26 mouse cellular contexts compared by ENCODE assay signal in genomic region chr10:33198257-33198656, GRCm38 (mm10).
DNase-seq lines count a peak whose midpoint lies in the region; TF ChIP-seq lines count a peak whose summit lies in the region.
"Had no signal": no experiment of that assay in that cellular context is flagged by ENCODE, and none has a peak within 500 bp of the region (broad histone marks: within the 10 kb centered on the region; RNA-seq: fewer than 3 reads in every experiment).

No protein-coding gene starts in this region.

- intact Hi-C loops in gastrocnemius, adult 2 months (cut with DNase I): no loop called here
- intact Hi-C loops in left cerebral cortex, postnatal 25 days (cut with DNase I): no loop called here

- no peak overlapping the region for H3K27ac ChIP-seq in gastrocnemius, adult 2 months
- no peak overlapping the region for H3K27ac ChIP-seq in layer of hippocampus, adult 2 months
- H3K27ac ChIP-seq in ES-E14 (ENCODE audit: insufficient read depth, low read depth, low read length, poor library complexity, severe bottlenecking): no peak overlapping the region
- H3K27ac ChIP-seq: embryonic facial prominence, embryonic 10.5 days; embryonic facial prominence, embryonic 13.5 days; forebrain, embryonic 12.5 days; forebrain, embryonic 15.5 days; heart, embryonic 15.5 days; hindbrain, embryonic 14.5 days; hindbrain, postnatal 0 days had no signal

- H3K4me1 ChIP-seq in ES-E14 (ENCODE audit: control insufficient read depth in 2 of 2, insufficient read depth in 2 of 2, low read length in 2 of 2, poor library complexity in 1 of 2): no peaks in the 10 kb centered on the region
- H3K4me1 ChIP-seq: embryonic facial prominence, embryonic 10.5 days; embryonic facial prominence, embryonic 13.5 days; forebrain, embryonic 15.5 days; heart, embryonic 12.5 days; heart, embryonic 15.5 days had no signal

- H3K4me3 ChIP-seq in gastrocnemius, adult 2 months: no peak overlapping the region
- H3K4me3 ChIP-seq in layer of hippocampus, adult 2 months: no peak overlapping the region
- H3K4me3 ChIP-seq in ES-E14 (ENCODE audit: insufficient read depth in 1 of 2, low read depth in 1 of 2, low read length in 2 of 2, poor library complexity in 1 of 2, severe bottlenecking in 1 of 2): no peak overlapping the region
- H3K4me3 ChIP-seq: embryonic facial prominence, embryonic 10.5 days; embryonic facial prominence, embryonic 13.5 days; erythroblast, embryonic 14.5 days; forebrain, embryonic 12.5 days; forebrain, embryonic 15.5 days; heart, embryonic 12.5 days; heart, embryonic 15.5 days had no signal

- peak; percentile 30; the same call in 1 of the 2 replicates for TF ChIP-seq CTCF in gastrocnemius, adult 2 months (IDR thresholded peaks at IDR 0.05)
- peak; percentile 12; the same call in 1 of the 2 replicates for TF ChIP-seq CTCF in layer of hippocampus, adult 2 months (conservative IDR thresholded peaks at IDR 0.05)

- in situ Hi-C loops in ES-E14 (cut with MboI; ENCODE audit: low sequenced_read_pairs in 2 of 2, unreplicated experiment in 2 of 2): no loop called here

- no peaks in the 10 kb centered on the region for H3K9me3 ChIP-seq in ES-E14 (ENCODE audit: control insufficient read depth, insufficient read depth, low read depth, low read length)
- H3K9me3 ChIP-seq: embryonic facial prominence, embryonic 10.5 days; embryonic facial prominence, embryonic 13.5 days; forebrain, embryonic 12.5 days; forebrain, embryonic 15.5 days; heart, embryonic 12.5 days; heart, embryonic 15.5 days had no signal

- no peak overlapping the region for H3K9ac ChIP-seq in ES-E14 (ENCODE audit: insufficient read depth, low read depth, low read length, poor library complexity, severe bottlenecking)
- H3K9ac ChIP-seq: embryonic facial prominence, embryonic 13.5 days; forebrain, embryonic 12.5 days; forebrain, embryonic 15.5 days; heart, embryonic 12.5 days; heart, embryonic 15.5 days; hindbrain, embryonic 14.5 days had no signal

- DNase-seq in gastrocnemius, adult 2 months: no peak
- DNase-seq in gastrocnemius, adult 8-10 months (ENCODE audit: low spot score in 2 of 2): no peak
- DNase-seq in layer of hippocampus, adult 2 months (ENCODE audit: low spot score in 2 of 2): no peak
- DNase-seq in layer of hippocampus, postnatal 10 days (ENCODE audit: low spot score in 2 of 2): no peak
- peak; percentile 7 for DNase-seq in ES-E14 (ENCODE audit: low read depth, low spot score)
- DNase-seq in left cerebral cortex, postnatal 25 days (ENCODE audit: low spot score in 2 of 2): no peak
- no peak for DNase-seq in frontal cortex, postnatal 36 days (ENCODE audit: low spot score in 2 of 2)
- DNase-seq: adrenal gland, adult 2 months; adrenal gland, postnatal 14 days; cerebellum, adult 11 months; cerebellum, adult 2 months; cerebellum, adult 9-11 months; cerebellum, postnatal 25 days; embryo, embryonic 11 days; gastrocnemius, postnatal 25 days; heart, postnatal 14 days; heart, postnatal 4 days had no signal

- no peaks in the 10 kb centered on the region for H3K36me3 ChIP-seq in ES-E14 (ENCODE audit: control insufficient read depth, insufficient read depth, low read length, poor library complexity, severe bottlenecking)
- H3K36me3 ChIP-seq: embryonic facial prominence, embryonic 10.5 days; embryonic facial prominence, embryonic 13.5 days; forebrain, embryonic 12.5 days; forebrain, embryonic 15.5 days had no signal

TF ChIP-seq in ES-E14, 5 proteins besides CTCF, POLR2A, EP300 and RAD21:
- TF ChIP-seq HCFC1 (IDR thresholded peaks at IDR 0.05; ENCODE audit: borderline replicate concordance, insufficient read depth, low read length) (no peak), CHD2 (IDR thresholded peaks at IDR 0.05; ENCODE audit: low read depth, low read length) (no peak), ZNF384 (IDR thresholded peaks at IDR 0.05; ENCODE audit: low read depth, low read length) (no peak), MAFK (IDR thresholded peaks at IDR 0.05; ENCODE audit: insufficient read depth, low read depth, low read length) (no peak), ZC3H11A (IDR thresholded peaks at IDR 0.05; ENCODE audit: borderline replicate concordance, low read depth, low read length) (no peak)
